Mouse (Mus musculus) C2C12 (cell line): ENCODE data around the gene Hist1h2aa. TPM values are rescaled to one million over a fixed set of nuclear protein-coding genes. Genes with fewer than 3 reads are reported as not detected.

Experiments used
- H3K27me3 ChIP-seq: one replicate; pipeline ENCODE4 v1.6.1; 2011; ENCODE audit not compliant: control insufficient read depth, insufficient read depth, insufficient read length
- H3K36me3 ChIP-seq: one replicate; pipeline ENCODE4 v1.6.1; 2011; ENCODE audit not compliant: control insufficient read depth, insufficient read depth
- H3K4me3 ChIP-seq: one replicate; pipeline ENCODE4 v1.5.1; 2011; ENCODE audit warnings: mild to moderate bottlenecking, control low read depth; ENCODE audit not compliant: poor library complexity, insufficient read depth, severe bottlenecking
- H3K79me2 ChIP-seq: one replicate; pipeline ENCODE4 v1.6.1; 2011; ENCODE audit not compliant: control insufficient read depth, insufficient read depth
- H3K79me3 ChIP-seq: one replicate; pipeline ENCODE4 v1.6.1; 2011; ENCODE audit warnings: low read depth, control low read depth
- H3ac ChIP-seq: one replicate; pipeline ENCODE3; 2011; ENCODE audit warnings: low read depth; ENCODE audit not compliant: control insufficient read depth, insufficient read length
- CEBPB ChIP-seq: IDR thresholded peaks from one replicate; pipeline ENCODE4 v1.6.1; 2011; ENCODE audit warnings: low read depth, mild to moderate bottlenecking, control low read depth, moderate library complexity
- CTCF ChIP-seq: IDR thresholded peaks from one replicate; pipeline ENCODE4 v1.5.1; 2011; ENCODE audit not compliant: control insufficient read depth, insufficient read depth, insufficient read length
- FOSL1 ChIP-seq: IDR thresholded peaks from one replicate; pipeline ENCODE4 v1.8.0; 2011; ENCODE audit warnings: mild to moderate bottlenecking, low read length; ENCODE audit not compliant: poor library complexity, insufficient read depth, severe bottlenecking
- MAX ChIP-seq: IDR thresholded peaks from one replicate; pipeline ENCODE4 v1.6.1; 2011; ENCODE audit warnings: mild to moderate bottlenecking, control low read depth
- MYOD1 ChIP-seq: IDR thresholded peaks from one replicate; pipeline ENCODE4 v1.6.1; 2011; ENCODE audit warnings: low read depth; ENCODE audit not compliant: control insufficient read depth, insufficient read length
- MYOG ChIP-seq: IDR thresholded peaks from one replicate; pipeline ENCODE4 v1.6.1; 2011; ENCODE audit not compliant: control insufficient read depth, insufficient read length; ENCODE audit errors: extremely low read depth
- USF1 ChIP-seq: IDR thresholded peaks from one replicate; pipeline ENCODE4 v1.6.1; 2011; ENCODE audit warnings: low read depth, mild to moderate bottlenecking, control low read depth, moderate library complexity
- polyA plus RNA-seq: library from polyadenylated mRNA; unstranded; fragments of >200 nt; fragmentation: generic; extraction: Trizol; gene quantifications from one replicate; pipeline ENCODE4 v1.2.1, GENCODE M21; 2012; ENCODE audit warnings: missing spikeins

Gene Hist1h2aa
- polyA plus RNA-seq, 1 experiment: not detected

DNA sequence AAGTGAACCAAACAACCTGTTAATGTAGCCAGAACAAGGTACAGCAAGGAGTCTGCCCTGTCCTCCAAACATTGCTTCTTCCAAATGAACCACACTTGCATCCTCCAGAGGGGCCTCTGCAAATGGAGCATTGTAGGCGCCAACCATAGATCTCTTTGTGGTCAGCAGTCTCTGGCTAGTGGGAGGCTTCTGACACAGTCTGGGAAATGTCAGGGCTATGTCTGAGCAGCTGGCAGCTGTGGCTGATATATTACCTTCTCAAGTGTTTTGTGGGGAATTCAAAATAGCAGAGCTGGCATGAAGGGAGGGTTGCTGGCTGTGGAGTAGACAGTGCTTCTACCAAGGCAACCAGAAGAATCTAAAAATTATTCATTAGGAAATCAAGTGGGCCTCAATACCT, 18.1 kb upstream of the Hist1h2aa start:
- H3K36me3 ChIP-seq: no peaks in the 10 kb centered on the region
- H3K4me3 ChIP-seq: no peak overlapping the region
- no peaks in the 10 kb centered on the region for H3K79me3 ChIP-seq
- no peaks in the 10 kb centered on the region for H3K79me2 ChIP-seq
- peak; percentile 70 for TF ChIP-seq MYOD1
- TF ChIP-seq CEBPB: no peak
- no peaks in the 10 kb centered on the region for H3K27me3 ChIP-seq
- H3ac ChIP-seq: no peak overlapping the region

DNA sequence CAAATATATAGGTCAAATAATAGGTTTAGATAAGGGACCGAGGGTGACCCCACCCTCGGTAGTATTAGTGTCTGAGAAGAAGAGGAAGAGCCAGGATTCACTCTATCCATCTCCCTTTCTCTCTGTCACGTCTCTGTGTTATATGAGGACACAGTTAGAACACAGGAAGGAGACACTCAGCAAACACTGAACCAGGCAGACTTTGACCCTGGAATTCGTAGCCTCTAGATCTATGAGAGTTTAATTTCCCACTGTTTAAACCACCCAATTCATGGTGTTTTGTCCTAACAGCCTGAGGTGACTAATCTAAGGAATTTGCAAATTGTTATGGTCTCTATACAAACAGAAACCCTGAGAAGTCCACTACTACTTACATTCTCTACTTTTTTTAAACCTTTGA, 16.6 kb upstream of the Hist1h2aa start:
- Histone ChIP-seq H3K4me3 (no peak overlapping the region), H3ac (no peak overlapping the region), H3K36me3 (no peaks in the 10 kb centered on the region), H3K27me3 (no peaks in the 10 kb centered on the region), H3K79me2 (no peaks in the 10 kb centered on the region), H3K79me3 (no peaks in the 10 kb centered on the region)
- TF ChIP-seq MYOD1 (no peak), CEBPB (no peak), USF1 (no peak), MYOG (no peak), CTCF (no peak), MAX (no peak), FOSL1 (no peak)

GRCm38 (mm10) chr13:23925792-23926191, 8.5 kb upstream of the Hist1h2aa start:
- no peak overlapping the region for H3ac ChIP-seq
- H3K36me3 ChIP-seq: no peaks in the 10 kb centered on the region
- H3K79me2 ChIP-seq: no peaks in the 10 kb centered on the region
- H3K4me3 ChIP-seq: no peak overlapping the region
- no peaks in the 10 kb centered on the region for H3K27me3 ChIP-seq
- no peak for TF ChIP-seq USF1
- no peak for TF ChIP-seq CEBPB
- TF ChIP-seq MAX: no peak
- TF ChIP-seq CTCF: no peak
- no peak for TF ChIP-seq FOSL1
- no peak for TF ChIP-seq MYOG
- no peak for TF ChIP-seq MYOD1
- no peaks in the 10 kb centered on the region for H3K79me3 ChIP-seq

DNA sequence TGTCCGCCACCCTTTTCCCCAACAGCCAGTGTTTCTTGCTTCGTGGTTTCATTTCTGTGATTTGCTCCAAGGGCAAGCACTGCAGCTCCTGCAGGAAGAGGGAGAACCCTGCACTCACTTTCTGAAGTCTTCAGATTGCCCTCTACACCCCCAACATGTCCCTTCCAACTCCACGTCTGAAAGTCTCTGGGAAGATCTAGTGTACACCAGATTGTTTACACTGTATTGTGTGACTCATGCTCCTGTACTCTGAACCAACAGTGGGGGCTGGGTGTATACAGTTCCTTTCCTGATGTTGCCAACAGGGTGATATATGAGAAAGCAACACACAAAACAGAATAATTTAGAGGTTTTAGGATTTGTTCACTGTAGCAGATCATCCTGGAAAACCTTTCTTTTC, 5.6 kb upstream of the Hist1h2aa start:
- H3K79me2 ChIP-seq: no peaks in the 10 kb centered on the region
- H3K79me3 ChIP-seq: no peaks in the 10 kb centered on the region
- no peaks in the 10 kb centered on the region for H3K36me3 ChIP-seq
- no peak overlapping the region for H3ac ChIP-seq
- no peak overlapping the region for H3K4me3 ChIP-seq
- TF ChIP-seq MYOD1 (no peak), FOSL1 (no peak), MAX (no peak), CEBPB (no peak), CTCF (no peak), USF1 (no peak), MYOG (no peak)
- H3K27me3 ChIP-seq: no peaks in the 10 kb centered on the region

- TF ChIP-seq MAX (no peak), CEBPB (no peak), CTCF (no peak), FOSL1 (no peak), MYOG (no peak), MYOD1 (no peak), USF1 (no peak)
- Histone ChIP-seq H3ac (no peak overlapping the region), H3K79me2 (no peaks in the 10 kb centered on the region), H3K36me3 (no peaks in the 10 kb centered on the region), H3K4me3 (no peak overlapping the region), H3K79me3 (no peaks in the 10 kb centered on the region), H3K27me3 (no peaks in the 10 kb centered on the region)
These were observed 3.8 kb upstream of the Hist1h2aa start for GRCm38 (mm10) chr13:23930461-23930860.

GRCm38 (mm10) chr13:23930904-23931303, 3.4 kb upstream of the Hist1h2aa start:
- Histone ChIP-seq H3K36me3 (no peaks in the 10 kb centered on the region), H3K4me3 (no peak overlapping the region), H3K27me3 (no peaks in the 10 kb centered on the region), H3K79me3 (no peaks in the 10 kb centered on the region), H3ac (no peak overlapping the region), H3K79me2 (no peaks in the 10 kb centered on the region)
- no peak for TF ChIP-seq MYOD1
- TF ChIP-seq CTCF: no peak
- TF ChIP-seq MAX: no peak
- no peak for TF ChIP-seq USF1
- TF ChIP-seq CEBPB: no peak
- TF ChIP-seq MYOG: no peak
- TF ChIP-seq FOSL1: no peak
